Mouse (Mus musculus) myocyte (in vitro differentiated cells): ENCODE measurements around the gene Ercc2. TPM values are rescaled to one million over a fixed set of nuclear protein-coding genes. Genes with fewer than 3 reads are reported as not detected.

Experiments
- H3K27me3 ChIP-seq: one replicate; pipeline ENCODE4 v1.6.1; 2011; ENCODE audit not compliant: control insufficient read depth, insufficient read depth, insufficient read length
- H3K36me3 ChIP-seq: one replicate; pipeline ENCODE4 v1.6.1; 2011; ENCODE audit not compliant: control insufficient read depth, insufficient read depth
- H3K4me2 ChIP-seq: one replicate; pipeline ENCODE4 v1.6.1; 2011; ENCODE audit warnings: low read depth, control low read depth
- H3K4me3 ChIP-seq: one replicate; pipeline ENCODE4 v1.5.1; 2011; ENCODE audit warnings: mild to moderate bottlenecking, control low read depth, moderate library complexity
- H3K79me2 ChIP-seq: one replicate; pipeline ENCODE4 v1.6.1; 2011; ENCODE audit not compliant: control insufficient read depth, insufficient read depth
- H3ac ChIP-seq: one replicate; pipeline ENCODE4 v1.6.1; 2011; ENCODE audit not compliant: control insufficient read depth, insufficient read length
- CEBPB ChIP-seq: IDR thresholded peaks from 2 replicates; pipeline ENCODE4 v1.6.1; 2011; ENCODE audit warnings: mild to moderate bottlenecking, moderate library complexity; ENCODE audit not compliant: poor library complexity, insufficient read depth, severe bottlenecking
- E2F4 ChIP-seq: IDR thresholded peaks from one replicate; pipeline ENCODE4 v1.6.1; 2011; ENCODE audit warnings: mild to moderate bottlenecking, control low read depth, moderate library complexity; ENCODE audit not compliant: insufficient read depth
- MAX ChIP-seq: IDR thresholded peaks from one replicate; pipeline ENCODE4 v1.6.1; 2011; ENCODE audit warnings: low read depth, mild to moderate bottlenecking, control low read depth
- MYOD1 ChIP-seq, 3 experiments: IDR thresholded peaks; one replicate each; pipeline ENCODE4 v1.6.1; 2011; ENCODE audit warnings: control low read depth in 2 of 3, low read depth in 2 of 3, mild to moderate bottlenecking in 2 of 3, moderate library complexity in 1 of 3; ENCODE audit not compliant: insufficient read length in 2 of 3, control insufficient read depth in 1 of 3
- MYOG ChIP-seq, 3 experiments: IDR thresholded peaks; one replicate each; pipeline ENCODE4 v1.6.1; 2011; ENCODE audit warnings: control low read depth in 2 of 3, low read depth in 2 of 3, mild to moderate bottlenecking in 2 of 3; ENCODE audit not compliant: insufficient read length in 2 of 3, control insufficient read depth in 1 of 3, insufficient read depth in 1 of 3
- POLR2A ChIP-seq: IDR thresholded peaks from one replicate; pipeline ENCODE4 v1.6.1; 2011; ENCODE audit warnings: low read depth, mild to moderate bottlenecking, control low read depth, moderate library complexity; ENCODE audit not compliant: insufficient read length
- POLR2AphosphoS2 ChIP-seq: IDR thresholded peaks from one replicate; pipeline ENCODE4 v1.6.1; 2011; ENCODE audit warnings: low read depth, control low read depth; ENCODE audit not compliant: insufficient read length
- REST ChIP-seq: IDR thresholded peaks from one replicate; pipeline ENCODE4 v1.6.1; 2011; ENCODE audit warnings: mild to moderate bottlenecking, control low read depth, moderate library complexity; ENCODE audit not compliant: insufficient read depth, insufficient read length
- SRF ChIP-seq: IDR thresholded peaks from one replicate; pipeline ENCODE4 v1.6.1; 2011; ENCODE audit warnings: low read depth; ENCODE audit not compliant: control insufficient read depth, insufficient read length
- TCF12 ChIP-seq: IDR thresholded peaks from one replicate; pipeline ENCODE4 v1.6.1; 2011; ENCODE audit warnings: mild to moderate bottlenecking, control low read depth; ENCODE audit not compliant: poor library complexity, insufficient read depth, severe bottlenecking
- TCF3 ChIP-seq: IDR thresholded peaks from one replicate; pipeline ENCODE4 v1.6.1; 2011; ENCODE audit warnings: low read depth, control low read depth; ENCODE audit not compliant: insufficient read length
- USF1 ChIP-seq: IDR thresholded peaks from one replicate; pipeline ENCODE4 v1.6.1; 2011; ENCODE audit warnings: low read depth, mild to moderate bottlenecking, control low read depth, moderate library complexity
- polyA plus RNA-seq: library from polyadenylated mRNA; unstranded; fragments of >200 nt; fragmentation: generic; extraction: Trizol; gene quantifications from one replicate; pipeline ENCODE4 v1.2.1, GENCODE M21; 2012; ENCODE audit warnings: missing spikeins

Ercc2 gene
- polyA plus RNA-seq, 1 experiment: 11.5 TPM

DNA sequence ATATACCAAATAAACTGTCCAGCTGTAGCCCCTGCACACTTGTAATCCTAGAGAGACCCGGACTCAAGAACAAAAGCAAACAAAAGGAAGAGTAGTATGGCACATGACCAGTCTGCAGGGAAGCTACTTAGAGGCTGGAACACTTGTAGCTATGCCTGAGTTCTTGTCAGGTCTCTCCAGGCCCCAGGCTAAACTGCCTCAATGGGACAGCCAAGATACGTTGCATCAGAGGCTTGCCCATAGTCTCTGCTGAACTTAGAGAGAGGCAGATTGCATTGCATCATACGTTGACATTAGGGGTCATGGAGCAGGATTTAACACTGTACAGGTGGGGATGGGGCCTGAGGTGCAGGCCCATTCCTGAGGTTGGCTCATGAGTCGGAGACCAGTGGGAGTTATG, 5.8 kb upstream of the Ercc2 start:
- peaks cover 5% of the 10 kb centered on the region for H3K36me3 ChIP-seq

GRCm38 (mm10) chr7:19378049-19378448, 3.8 kb upstream of the Ercc2 start:
- no peaks in the 10 kb centered on the region for H3K27me3 ChIP-seq
- peaks cover 5% of the 10 kb centered on the region for H3K36me3 ChIP-seq
- H3K4me3 ChIP-seq: no peak overlapping the region
- no peak overlapping the region for H3ac ChIP-seq
- no peak for TF ChIP-seq USF1
- TF ChIP-seq REST: no peak
- TF ChIP-seq POLR2A: no peak
- TF ChIP-seq MAX: no peak
- no peak for TF ChIP-seq MYOD1 (IDR thresholded peaks at IDR 0.05; ENCODE audit: control insufficient read depth in 1 of 3, insufficient read length in 2 of 3, low read depth in 2 of 3)
- no peak for TF ChIP-seq TCF3
- peaks cover 9% of the 10 kb centered on the region for H3K79me2 ChIP-seq
- H3K4me2 ChIP-seq: no peak overlapping the region

More for the DNA sequence above, 5.8 kb upstream of the Ercc2 start:
- no peak overlapping the region for H3K4me3 ChIP-seq
- H3ac ChIP-seq: no peak overlapping the region
- no peak for TF ChIP-seq CEBPB
- no peak for TF ChIP-seq REST
- TF ChIP-seq TCF3: no peak
- no peak for TF ChIP-seq MYOG (IDR thresholded peaks at IDR 0.05; ENCODE audit: control insufficient read depth in 1 of 3, insufficient read depth in 1 of 3, insufficient read length in 2 of 3, low read depth in 2 of 3)
- TF ChIP-seq MAX: no peak
- TF ChIP-seq USF1: no peak
- TF ChIP-seq POLR2A: no peak
- TF ChIP-seq MYOD1 (IDR thresholded peaks at IDR 0.05; ENCODE audit: control insufficient read depth in 1 of 3, insufficient read length in 2 of 3, low read depth in 2 of 3): no peak
- no peak for TF ChIP-seq TCF12
- no peak for TF ChIP-seq POLR2AphosphoS2
- TF ChIP-seq SRF: no peak
- TF ChIP-seq E2F4: no peak
- H3K27me3 ChIP-seq: no peaks in the 10 kb centered on the region
- no peaks in the 10 kb centered on the region for H3K79me2 ChIP-seq
- no peak overlapping the region for H3K4me2 ChIP-seq

DNA sequence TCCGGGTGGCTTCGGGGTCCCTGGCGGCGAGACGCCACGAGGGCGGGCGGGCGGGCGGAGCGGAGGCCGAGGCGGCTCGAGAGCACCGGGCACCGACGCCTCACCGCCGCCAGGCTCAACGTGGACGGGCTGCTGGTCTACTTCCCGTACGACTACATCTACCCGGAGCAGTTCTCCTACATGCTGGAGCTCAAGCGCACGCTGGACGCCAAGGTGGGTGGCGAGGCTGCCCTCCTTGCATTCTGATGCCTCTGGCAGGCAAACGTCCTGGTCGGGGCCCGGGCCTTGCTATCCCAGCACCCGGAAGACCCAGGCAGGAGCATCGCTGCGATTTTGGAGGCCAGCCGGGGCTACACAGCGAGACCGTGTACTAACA, 344 bp downstream of the Ercc2 start:
- H3K36me3 ChIP-seq: no peaks in the 10 kb centered on the region
- TF ChIP-seq CEBPB (no peak), TCF12 (no peak), POLR2A (peak; percentile 4), POLR2AphosphoS2 (peak; percentile 16), E2F4 (no peak), MYOD1 (IDR thresholded peaks at IDR 0.05; ENCODE audit: control insufficient read depth in 1 of 3, insufficient read length in 2 of 3, low read depth in 2 of 3) (no peak), MYOG (IDR thresholded peaks at IDR 0.05; ENCODE audit: control insufficient read depth in 1 of 3, insufficient read depth in 1 of 3, insufficient read length in 2 of 3, low read depth in 2 of 3) (no peak)
- H3K79me2 ChIP-seq: peaks cover 16% of the 10 kb centered on the region
- no peaks in the 10 kb centered on the region for H3K27me3 ChIP-seq
- peak overlapping the region; percentile 88 for H3K4me2 ChIP-seq
- peak overlapping the region; percentile 51 for H3K4me3 ChIP-seq
- peak overlapping the region; percentile 75 for H3ac ChIP-seq

DNA sequence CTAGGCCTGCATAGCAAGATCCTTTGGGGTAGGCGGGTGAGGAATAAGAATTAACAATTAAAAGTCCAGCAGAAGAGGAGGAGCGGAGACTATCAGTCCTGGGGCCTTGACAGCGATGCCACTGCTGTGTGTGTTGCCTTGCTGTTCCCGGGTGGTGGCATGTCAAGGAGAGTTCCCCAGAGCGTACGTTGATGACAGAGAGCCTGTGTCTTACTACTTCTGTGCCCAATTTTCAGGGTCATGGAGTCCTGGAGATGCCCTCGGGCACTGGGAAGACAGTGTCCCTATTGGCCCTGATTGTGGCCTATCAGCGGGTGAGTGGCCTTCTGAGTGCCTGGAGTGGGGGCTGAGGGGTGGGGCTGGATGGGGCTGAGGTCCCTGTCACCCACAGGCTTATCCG, 1.9 kb downstream of the Ercc2 start:
- H3K36me3 ChIP-seq: no peaks in the 10 kb centered on the region
- TF ChIP-seq USF1 (no peak), POLR2AphosphoS2 (no peak), TCF12 (no peak), E2F4 (no peak), CEBPB (no peak), REST (no peak), MYOD1 (IDR thresholded peaks at IDR 0.05; ENCODE audit: control insufficient read depth in 1 of 3, insufficient read length in 2 of 3, low read depth in 2 of 3) (no peak), TCF3 (no peak), SRF (no peak), MAX (no peak), MYOG (IDR thresholded peaks at IDR 0.05; ENCODE audit: control insufficient read depth in 1 of 3, insufficient read depth in 1 of 3, insufficient read length in 2 of 3, low read depth in 2 of 3) (no peak), POLR2A (no peak)

DNA sequence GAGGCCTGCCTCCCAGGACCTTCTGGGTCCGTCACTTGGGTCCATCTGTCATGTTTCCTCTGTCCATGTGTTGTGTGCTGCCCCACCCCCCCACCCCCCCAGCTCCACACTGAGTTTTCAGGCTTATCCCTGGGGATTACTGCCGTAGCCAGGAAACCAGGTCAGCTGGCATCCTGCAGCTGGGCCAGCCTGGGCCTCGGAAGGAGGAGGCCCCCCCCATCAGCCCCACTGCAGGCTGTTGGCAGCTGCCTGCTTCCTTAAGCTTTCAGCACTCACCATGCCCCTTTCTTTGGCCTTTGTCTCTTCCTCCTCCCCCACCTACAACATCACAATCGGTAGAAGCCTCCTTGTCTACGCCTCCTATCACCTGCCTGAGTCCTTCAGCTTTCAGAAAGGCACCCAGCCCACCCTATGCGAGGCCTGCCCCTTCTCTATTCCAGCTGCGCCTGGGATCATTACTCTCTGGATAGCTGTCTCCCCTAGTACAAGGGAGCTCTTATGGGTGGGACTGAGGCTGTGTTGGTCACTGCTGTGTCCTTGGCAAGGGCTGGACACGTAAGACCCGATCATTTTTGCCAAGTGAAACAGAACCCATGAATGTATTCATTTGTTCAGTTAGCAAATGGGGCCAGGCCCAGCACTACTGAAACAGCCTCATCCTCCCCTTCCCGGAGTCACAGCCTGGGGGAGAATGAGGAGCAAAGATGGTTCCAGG, 7.0 kb downstream of the Ercc2 start:
- H3K4me3 ChIP-seq: no peak overlapping the region
- no peak overlapping the region for H3ac ChIP-seq
- H3K4me2 ChIP-seq: no peak overlapping the region
- H3K36me3 ChIP-seq: no peaks in the 10 kb centered on the region
- H3K27me3 ChIP-seq: no peaks in the 10 kb centered on the region
- H3K79me2 ChIP-seq: no peaks in the 10 kb centered on the region
- TF ChIP-seq SRF (no peak), MYOG (IDR thresholded peaks at IDR 0.05; ENCODE audit: control insufficient read depth in 1 of 3, insufficient read depth in 1 of 3, insufficient read length in 2 of 3, low read depth in 2 of 3) (peak in 2 of 3 experiments; percentile 26 to 55), POLR2AphosphoS2 (no peak)

More for the DNA sequence above, 1.9 kb downstream of the Ercc2 start:
- H3ac ChIP-seq: no peak overlapping the region
- no peak overlapping the region for H3K4me2 ChIP-seq
- H3K4me3 ChIP-seq: peak overlapping the region; percentile 51
- H3K27me3 ChIP-seq: no peaks in the 10 kb centered on the region
- H3K79me2 ChIP-seq: peaks cover 16% of the 10 kb centered on the region
